Mouse (Mus musculus) cerebellum, adult 2 months (tissue): ENCODE data around the gene Tsc22d1.

Experiments used
- CTCF ChIP-seq: fragments of 200-500 bp; IDR thresholded peaks from 2 replicates; pipeline ENCODE4 v1.5.1; 2011; ENCODE audit warnings: low read depth, mild to moderate bottlenecking, control low read depth, low read length, moderate library complexity, borderline replicate concordance; ENCODE audit not compliant: insufficient read depth
- POLR2A ChIP-seq: fragments of 200-500 bp; IDR thresholded peaks from 2 replicates; pipeline ENCODE4 v1.6.1; 2011; ENCODE audit warnings: low read length, control low read depth, borderline replicate concordance; ENCODE audit not compliant: insufficient read depth

GRCm38 (mm10) chr14:76460181-76460580 is 45.4 kb downstream of the Tsc22d1 start:
- no peak for TF ChIP-seq POLR2A
- TF ChIP-seq CTCF: no peak
